Mouse (Mus musculus) R1 (cell line): ENCODE results near the gene Gm5089.
A peak's percentile ranks its signal among the peaks of the same experiment; 100 is the strongest.
"Not testable (repeated sequence)": the region's sequence is repeated elsewhere in the genome, so short reads cannot be mapped to it uniquely, and the experiment has no call there.

Experiments
- DNase-seq: peaks from one replicate; pipeline ENCODE4 v3.0.0-alpha.2; 2018; ENCODE audit warnings: low read depth, low spot score

Gm5089 gene

GRCm38 (mm10) chr14:122463734-122464341, 12.9 kb upstream of the Gm5089 start:
- DNase-seq = peak; percentile 53

GRCm38 (mm10) chr14:122463080-122463691, 12.3 kb upstream of the Gm5089 start:
- peak; percentile 44 for DNase-seq

- DNase-seq = no peak
Observed at GRCm38 (mm10) chr14:122462689-122463079, 11.8 kb upstream of the Gm5089 start.

GRCm38 (mm10) chr14:122461966-122462365, 11.1 kb upstream of the Gm5089 start:
- DNase-seq = no peak

GRCm38 (mm10) chr14:122461500-122461899, 10.6 kb upstream of the Gm5089 start:
- DNase-seq = no peak

- no peak for DNase-seq
Observed at GRCm38 (mm10) chr14:122460226-122460625, 9.3 kb upstream of the Gm5089 start.

- DNase-seq = no peak
Observed at GRCm38 (mm10) chr14:122459776-122460175, 8.9 kb upstream of the Gm5089 start.

- DNase-seq = not testable (repeated sequence)
Observed at GRCm38 (mm10) chr14:122459332-122459731, 8.4 kb upstream of the Gm5089 start.

- no peak for DNase-seq
Observed at GRCm38 (mm10) chr14:122455562-122455958, 4.6 kb upstream of the Gm5089 start.

- no peak for DNase-seq
Observed at GRCm38 (mm10) chr14:122454901-122455561, 4.1 kb upstream of the Gm5089 start.

GRCm38 (mm10) chr14:122453996-122454738, 3.3 kb upstream of the Gm5089 start:
- no peak for DNase-seq

GRCm38 (mm10) chr14:122453388-122453995, 2.6 kb upstream of the Gm5089 start:
- DNase-seq = peak; percentile 69

GRCm38 (mm10) chr14:122452701-122453387, 1.9 kb upstream of the Gm5089 start:
- no peak for DNase-seq

GRCm38 (mm10) chr14:122451551-122452145, 733 bp upstream of the Gm5089 start:
- no peak for DNase-seq

GRCm38 (mm10) chr14:122449601-122450495, 1.1 kb downstream of the Gm5089 start:
- peak; percentile 71 for DNase-seq

GRCm38 (mm10) chr14:122436850-122437249, 14.1 kb downstream of the Gm5089 start:
- DNase-seq = no peak

GRCm38 (mm10) chr14:122434039-122434438, 16.9 kb downstream of the Gm5089 start:
- peak; percentile 90 for DNase-seq

- DNase-seq = peak; percentile 65
Observed at GRCm38 (mm10) chr14:122432558-122432957, 18.4 kb downstream of the Gm5089 start.

GRCm38 (mm10) chr14:122427654-122428053, 23.3 kb downstream of the Gm5089 start:
- no peak for DNase-seq

GRCm38 (mm10) chr14:122427204-122427560, 23.7 kb downstream of the Gm5089 start:
- DNase-seq = no peak
